In the genomic region with DNA sequence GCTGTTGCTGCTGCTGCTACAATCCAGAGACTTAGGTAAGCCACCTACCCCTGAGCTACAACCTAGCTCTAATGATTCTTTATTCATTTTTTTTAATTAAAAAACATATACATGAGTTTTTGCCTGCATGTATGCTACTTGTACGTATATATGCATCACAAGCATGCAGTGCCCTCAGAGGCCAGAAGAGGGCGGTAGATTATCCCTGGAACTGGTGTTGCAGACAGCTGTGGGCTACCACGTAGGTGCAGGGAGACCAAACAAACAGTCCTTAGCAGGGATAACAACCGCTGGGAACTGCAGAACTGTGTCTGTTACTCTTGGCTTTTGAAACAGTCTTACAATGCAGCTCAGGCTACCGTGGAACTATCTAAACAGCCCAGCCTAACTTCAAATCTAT, we compare ENCODE assay signal across 13 mouse cellular contexts. TPM values are rescaled to one million over a fixed set of nuclear protein-coding genes. Genes with fewer than 3 reads are reported as not detected.
DNase-seq lines count a peak whose midpoint lies in the region; TF ChIP-seq lines count a peak whose summit lies in the region.
"Had no signal": no experiment of that assay in that cellular context is flagged by ENCODE, and none has a peak within 500 bp of the region (broad histone marks: within the 10 kb centered on the region; RNA-seq: fewer than 3 reads in every experiment).

No protein-coding gene starts in this region.

- intact Hi-C loops in gastrocnemius, adult 2 months (cut with DNase I), result no loop called here

- no peak for TF ChIP-seq POLR2A in lung, adult 2 months (IDR thresholded peaks at IDR 0.05; ENCODE audit: borderline replicate concordance, extremely low read depth, low read depth, low read length)
- no peak for TF ChIP-seq POLR2A in MEL (IDR thresholded peaks at IDR 0.05; ENCODE audit: control insufficient read depth in 1 of 2, insufficient read depth in 1 of 2, low read depth in 1 of 2, low read length in 2 of 2, poor library complexity in 1 of 2)
- no peak for TF ChIP-seq POLR2A in small intestine, adult 2 months (IDR thresholded peaks at IDR 0.05; ENCODE audit: low read depth, low read length)

- no peaks in the 10 kb centered on the region for H3K79me2 ChIP-seq in MEL (ENCODE audit: control insufficient read depth, insufficient read depth, low read length, poor library complexity)

- H3K4me1 ChIP-seq in lung, adult 2 months (ENCODE audit: control insufficient read depth, insufficient read depth, low read length), result no peaks in the 10 kb centered on the region
- no peaks in the 10 kb centered on the region; a peak in 1 of 4 replicates for H3K4me1 ChIP-seq in MEL (ENCODE audit: control insufficient read depth in 1 of 2, insufficient read depth in 2 of 2, low read length in 2 of 2)
- H3K4me1 ChIP-seq in small intestine, adult 2 months (ENCODE audit: control insufficient read depth, insufficient read depth, insufficient read length, low read length), result no peaks in the 10 kb centered on the region

- peak; percentile 27; the same call in 1 of the 2 replicates for TF ChIP-seq CTCF in gastrocnemius, adult 2 months (IDR thresholded peaks at IDR 0.05)
- 0 out of 2 replicates have a peak, but pooled peaks have one; percentile 21 for TF ChIP-seq CTCF in lung, adult 2 months (IDR thresholded peaks at IDR 0.05; ENCODE audit: insufficient read depth, low read length)
- TF ChIP-seq CTCF in MEL (IDR thresholded peaks at IDR 0.05 in 2 of 3, conservative IDR thresholded peaks at IDR 0.05 in 1 of 3; ENCODE audit: control insufficient read depth in 1 of 3, insufficient read depth in 1 of 3, low read depth in 2 of 3, low read length in 3 of 3, poor library complexity in 1 of 3, severe bottlenecking in 1 of 3), result peak; percentile 50 to 75 (median 54)
- peak; percentile 20; the same call in 1 of the 2 replicates for TF ChIP-seq CTCF in small intestine, adult 2 months (IDR thresholded peaks at IDR 0.05; ENCODE audit: extremely low read depth, insufficient read length, insufficient replicate concordance, low read depth, low read length)

- no peak for DNase-seq in gastrocnemius, adult 2 months
- DNase-seq in gastrocnemius, adult 18-20 months (ENCODE audit: low spot score), result no peak
- DNase-seq in lung, adult 2 months, result no peak
- DNase-seq in lung, adult 18-20 months, result no peak
- DNase-seq in MEL (ENCODE audit: low read depth, low spot score), result peak; percentile 40
- no peak for DNase-seq in heart, adult 11 months
- no peak for DNase-seq in frontal cortex, postnatal 36 days (ENCODE audit: low spot score in 2 of 2)
- DNase-seq: adrenal gland, adult 8-10 months; kidney, postnatal 25 days; liver had no signal

- TF ChIP-seq RAD21 in MEL (IDR thresholded peaks at IDR 0.05; ENCODE audit: low read depth, low read length), result no peak; the same call in 1 of the 2 replicates

- no peaks in the 10 kb centered on the region for H3K9me3 ChIP-seq in MEL (replicated peaks; ENCODE audit: insufficient read depth, low read length)
- H3K9me3 ChIP-seq: stomach, embryonic 15.5 days had no signal

- 85% methylated on average over 5 of the region's 5 CpGs for WGBS in lung, adult 2 months
- 84% methylated on average over 5 of the region's 5 CpGs for WGBS in small intestine, adult 2 months

- TF ChIP-seq EP300 in MEL (IDR thresholded peaks at IDR 0.05; ENCODE audit: low read depth in 1 of 2, low read length in 2 of 2), result no peak

- no peak overlapping the region for H3K4me3 ChIP-seq in gastrocnemius, adult 2 months
- H3K4me3 ChIP-seq in lung, adult 2 months (replicated peaks; ENCODE audit: extremely low read depth, low read depth, low read length), result no peak overlapping the region
- H3K4me3 ChIP-seq in MEL (ENCODE audit: control insufficient read depth in 1 of 2, insufficient read depth in 1 of 2, low read depth in 2 of 2, low read length in 2 of 2), result no peak overlapping the region
- no peak overlapping the region for H3K4me3 ChIP-seq in small intestine, adult 2 months (ENCODE audit: low read depth, low read length)
- H3K4me3 ChIP-seq: stomach, embryonic 15.5 days had no signal

- H3K36me3 ChIP-seq in MEL (ENCODE audit: control insufficient read depth in 1 of 2, insufficient read depth in 2 of 2, low read length in 2 of 2), result no peaks in the 10 kb centered on the region
- no peaks in the 10 kb centered on the region for H3K36me3 ChIP-seq in small intestine, adult 2 months (ENCODE audit: control insufficient read depth, insufficient read depth, low read length)
- H3K36me3 ChIP-seq: stomach, embryonic 15.5 days had no signal

- H3K27me3 ChIP-seq in MEL (ENCODE audit: control insufficient read depth in 1 of 2, insufficient read depth in 2 of 2, low read length in 2 of 2), result peaks cover 0 to 2% of the 10 kb centered on the region in 2 experiments; a peak in 1 of 4 replicates
- no peaks in the 10 kb centered on the region for H3K27me3 ChIP-seq in small intestine, adult 2 months (ENCODE audit: control insufficient read depth, insufficient read depth, low read length)
- H3K27me3 ChIP-seq: Patski; stomach, embryonic 15.5 days had no signal

- no peak overlapping the region for H3K27ac ChIP-seq in gastrocnemius, adult 2 months
- H3K27ac ChIP-seq in MEL (ENCODE audit: control insufficient read depth, low read depth, low read length), result no peak overlapping the region
- H3K27ac ChIP-seq in small intestine, adult 2 months (ENCODE audit: insufficient read depth, low read depth, low read length), result no peak overlapping the region
- H3K27ac ChIP-seq: stomach, embryonic 15.5 days had no signal

- no peak overlapping the region for H3K9ac ChIP-seq in MEL (ENCODE audit: control insufficient read depth, low read depth, low read length, poor library complexity, severe bottlenecking)
- H3K9ac ChIP-seq: stomach, embryonic 15.5 days had no signal

TF ChIP-seq in MEL, 35 proteins besides CTCF, POLR2A, EP300 and RAD21:
- TF ChIP-seq RCOR1 (IDR thresholded peaks at IDR 0.05; ENCODE audit: low read depth, low read length) (no peak), BHLHE40 (IDR thresholded peaks at IDR 0.05; ENCODE audit: borderline replicate concordance, low read depth, low read length) (no peak), SMC3 (IDR thresholded peaks at IDR 0.05; ENCODE audit: low read depth, low read length) (peak; percentile 25; the same call in 1 of the 2 replicates), UBTF (IDR thresholded peaks at IDR 0.05; ENCODE audit: borderline replicate concordance, insufficient read depth, low read depth, low read length) (no peak), JUND (IDR thresholded peaks at IDR 0.05; ENCODE audit: low read depth, low read length) (no peak), MEF2A (IDR thresholded peaks at IDR 0.05; ENCODE audit: extremely low read depth, insufficient replicate concordance, low read depth, low read length, poor library complexity, severe bottlenecking) (no peak)

RNA-seq across cellular contexts. Expression of a gene that starts 8.3 kb away (rescaled TPM):
- total RNA-seq in gastrocnemius, adult 2 months (2021), result not detected
- not detected for total RNA-seq in gastrocnemius, adult 18-20 months (2021)
- polyA plus RNA-seq in lung, adult 2 months (2012; rRNA removed), result 0.91 and 1.5 TPM in 2 replicates
- total RNA-seq in MEL (2012; rRNA removed), result not detected in 2 replicates
- polyA plus RNA-seq in MEL (2012; ENCODE audit: insufficient read depth in 1 of 2, insufficient read length in 2 of 2, low read depth in 1 of 2, low replicate concordance in 2 of 2, missing spikeins in 1 of 2), result not detected
- not detected in 2 replicates for polyA plus RNA-seq in small intestine, adult 2 months (2012; rRNA removed)
- total RNA-seq: adrenal gland, adult 8-10 months had no signal

RNA-seq across cellular contexts. Expression of a gene that starts 36.2 kb away (rescaled TPM):
- total RNA-seq in gastrocnemius, adult 2 months (2021), result 10 to 100 TPM; 12.6 to 15.1 TPM
- total RNA-seq in gastrocnemius, adult 18-20 months (2021), result 10 to 100 TPM in 1 of 2 experiments, 1 to 10 TPM in 1; 9.5 to 15.6 TPM
- 5.2 and 7.1 TPM in 2 replicates for polyA plus RNA-seq in lung, adult 2 months (2012; rRNA removed)
- total RNA-seq in MEL (2012; rRNA removed), result not detected in 2 replicates
- polyA plus RNA-seq in MEL (2012; ENCODE audit: insufficient read depth in 1 of 2, insufficient read length in 2 of 2, low read depth in 1 of 2, low replicate concordance in 2 of 2, missing spikeins in 1 of 2), result not detected
- polyA plus RNA-seq in small intestine, adult 2 months (2012; rRNA removed), result 0.76 and 2.5 TPM in 2 replicates

Comparison
In these comparisons a context has a peak if more than half of its experiments do, and no peak if none do; other contexts are left out.
1. RNA of a gene that starts 36.2 kb away (total RNA-seq): 9.5 to 15.6 TPM in gastrocnemius, adult 18-20 months and 12.6 to 15.1 TPM in gastrocnemius, adult 2 months; not detected in MEL; every median in the first group is over 10 times any median in the second.
2. Peak in every context shown above with its lines, with median percentiles within 50 percentile points of each other: CTCF ChIP-seq.